Mouse (Mus musculus): Measurements from ENCODE around the gene Ugt1a9.

DNA sequence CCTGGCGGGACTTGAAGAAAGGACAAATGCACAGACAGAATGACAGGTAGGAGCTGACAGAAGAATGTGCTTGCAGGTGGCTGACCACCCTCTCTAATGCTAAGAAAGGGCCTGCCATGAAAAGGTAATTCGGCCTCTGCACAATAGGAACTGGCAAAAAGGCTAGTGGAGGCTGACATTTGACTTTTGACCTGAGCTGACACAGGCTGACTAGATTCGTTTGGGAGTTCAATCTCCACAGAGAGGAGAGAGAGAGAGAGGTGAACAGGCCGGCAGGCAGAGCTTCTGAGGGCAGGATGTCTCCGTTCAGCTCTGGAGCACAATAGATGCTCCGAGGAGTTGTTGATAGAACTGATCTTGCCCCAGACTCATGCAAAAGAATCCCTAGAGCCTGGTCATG is 175.8 kb downstream of the Ugt1a9 start:
- TF ChIP-seq POLR2A (IDR thresholded peaks at IDR 0.05; ENCODE audit: control insufficient read depth, extremely low read depth, insufficient read depth, low read length, poor library complexity) (no peak), CTCF (IDR thresholded peaks at IDR 0.05; ENCODE audit: borderline replicate concordance, control insufficient read depth, extremely low read depth, insufficient read depth, low read length, poor library complexity) (no peak)

Data from thymus, adult 2 months (tissue).